Mouse (Mus musculus) hindbrain, embryonic 11.5 days (tissue): ENCODE measurements at regions not wholly inside any gene's neighbourhood (a gene's known extent, or its start where the extent isn't known, plus 50 kb on each side); places are given as distances from the start of the nearest gene placed in this dataset.

Experiments used
- ATAC-seq: fragments of 200-750 bp; cut with Nextera tagmentation; 2 replicates; pipeline ENCODE4 v1.8.0; 2017; ENCODE audit warnings: mild to moderate bottlenecking, moderate TSS enrichment, moderate library complexity; ENCODE audit not compliant: low FRiP score
- DNase-seq: peaks from one replicate; pipeline ENCODE4 v3.0.0-alpha.2; 2015; ENCODE audit warnings: low spot score
- H3K27ac ChIP-seq: fragments of 300-500 bp; sonication (generic); 2 replicates; pipeline ENCODE4 v1.5.1; 2014; ENCODE audit warnings: mild to moderate bottlenecking, low read depth, low read length
- H3K27me3 ChIP-seq: fragments of 300-500 bp; sonication (generic); 2 replicates; pipeline ENCODE4 v1.6.1; 2014; ENCODE audit warnings: mild to moderate bottlenecking, low read length, moderate library complexity, mixed read lengths; ENCODE audit not compliant: control insufficient read depth, insufficient read depth
- H3K36me3 ChIP-seq: fragments of 300-500 bp; sonication (generic); 2 replicates; pipeline ENCODE4 v1.6.1; 2014; ENCODE audit warnings: mild to moderate bottlenecking, low read length, moderate library complexity, mixed read lengths; ENCODE audit not compliant: control insufficient read depth, insufficient read depth
- H3K4me1 ChIP-seq: fragments of 300-500 bp; sonication (generic); replicated peaks from 2 replicates; pipeline ENCODE4 v1.6.1; 2014; ENCODE audit warnings: low read length, mixed read lengths; ENCODE audit not compliant: control insufficient read depth, insufficient read depth
- H3K4me2 ChIP-seq: fragments of 300-500 bp; sonication (generic); replicated peaks from 2 replicates; pipeline ENCODE4 v1.6.1; 2014; ENCODE audit warnings: mild to moderate bottlenecking, low read depth, low read length
- H3K4me3 ChIP-seq: fragments of 300-500 bp; sonication (generic); 2 replicates; pipeline ENCODE4 v1.5.1; 2014; ENCODE audit warnings: low read depth, low read length
- H3K9ac ChIP-seq: fragments of 300-500 bp; sonication (generic); 2 replicates; pipeline ENCODE4 v1.6.1; 2014; ENCODE audit warnings: low read depth, low read length
- H3K9me3 ChIP-seq: fragments of 300-500 bp; sonication (generic); 2 replicates; pipeline ENCODE4 v1.6.1; 2016; ENCODE audit warnings: low read length; ENCODE audit not compliant: control insufficient read depth
- WGBS: fragments of 180-500 bp; shearing (Covaris S2); extraction: QIAGEN DNeasy Blood & Tissue Kit; methylation state at CpG from one replicate; pipeline ENCODE4 v1.1.7; 2014; 5-methylcytosine and 5-hydroxymethylcytosine counted together

GRCm38 (mm10) chr6:99999711-100000365 lies 273.6 kb upstream of the Prok2 start:
- ATAC-seq (peak; percentile 68), DNase-seq (peak; percentile 61)
- H3K4me3 ChIP-seq = no peak overlapping the region
- H3K27ac ChIP-seq = 0 out of 2 replicates have a peak overlapping the region, but pooled peaks have one; percentile 21
- no peaks in the 10 kb centered on the region for H3K36me3 ChIP-seq
- no peaks in the 10 kb centered on the region for H3K9me3 ChIP-seq
- no peak overlapping the region for H3K4me2 ChIP-seq
- 0 out of 2 replicates have a peak, but pooled peaks cover 2% of the 10 kb centered on the region for H3K27me3 ChIP-seq
- WGBS = 33% methylated on average over 13 of the region's 13 CpGs
- peaks cover 4% of the 10 kb centered on the region for H3K4me1 ChIP-seq
- no peak overlapping the region for H3K9ac ChIP-seq

- no peak overlapping the region for H3K4me3 ChIP-seq
- DNase-seq (no peak), ATAC-seq (no peak)
- no peaks in the 10 kb centered on the region for H3K9me3 ChIP-seq
- 0 out of 2 replicates have a peak, but pooled peaks cover 5% of the 10 kb centered on the region for H3K27me3 ChIP-seq
- whole genome bisulfite sequencing = 54% methylated on average over 15 of the region's 15 CpGs
- no peak overlapping the region for H3K9ac ChIP-seq
- no peaks in the 10 kb centered on the region for H3K36me3 ChIP-seq
- H3K4me1 ChIP-seq = peaks cover 4% of the 10 kb centered on the region
- H3K27ac ChIP-seq = no peak overlapping the region
- no peak overlapping the region for H3K4me2 ChIP-seq
Observed at GRCm38 (mm10) chr6:99995970-99996956, 270.1 kb upstream of the Prok2 start.

- H3K4me2 ChIP-seq = no peak overlapping the region
- WGBS = 77% methylated on average over 3 of the region's 3 CpGs
- no peak for ATAC-seq
- H3K9ac ChIP-seq = no peak overlapping the region
- H3K9me3 ChIP-seq = no peaks in the 10 kb centered on the region
- H3K4me3 ChIP-seq = no peak overlapping the region
- no peaks in the 10 kb centered on the region for H3K4me1 ChIP-seq
- H3K27ac ChIP-seq = no peak overlapping the region
- no peaks in the 10 kb centered on the region for H3K36me3 ChIP-seq
- H3K27me3 ChIP-seq = 0 out of 2 replicates have a peak, but pooled peaks cover 5% of the 10 kb centered on the region
- DNase-seq = no peak
Observed at GRCm38 (mm10) chr6:99994026-99994425, 267.8 kb upstream of the Prok2 start.

GRCm38 (mm10) chr6:99991079-99991478 lies 264.9 kb upstream of the Prok2 start:
- Histone ChIP-seq H3K4me3 (no peak overlapping the region), H3K27ac (no peak overlapping the region), H3K9me3 (no peaks in the 10 kb centered on the region), H3K9ac (no peak overlapping the region), H3K27me3 (peaks cover 7% of the 10 kb centered on the region), H3K4me1 (no peaks in the 10 kb centered on the region), H3K4me2 (no peak overlapping the region), H3K36me3 (no peaks in the 10 kb centered on the region)
- no peak for ATAC-seq
- no peak for DNase-seq
- 85% methylated on average over 7 of the region's 7 CpGs for WGBS

- Histone ChIP-seq H3K27ac (no peak overlapping the region), H3K4me2 (no peak overlapping the region), H3K9me3 (no peaks in the 10 kb centered on the region), H3K36me3 (no peaks in the 10 kb centered on the region), H3K4me3 (no peak overlapping the region), H3K4me1 (no peaks in the 10 kb centered on the region), H3K9ac (no peak overlapping the region), H3K27me3 (peaks cover 9% of the 10 kb centered on the region)
- WGBS = 80% methylated on average over 6 of the region's 6 CpGs
- ATAC-seq (no peak), DNase-seq (no peak)
Observed at GRCm38 (mm10) chr6:99990604-99991003, 264.4 kb upstream of the Prok2 start.

DNA sequence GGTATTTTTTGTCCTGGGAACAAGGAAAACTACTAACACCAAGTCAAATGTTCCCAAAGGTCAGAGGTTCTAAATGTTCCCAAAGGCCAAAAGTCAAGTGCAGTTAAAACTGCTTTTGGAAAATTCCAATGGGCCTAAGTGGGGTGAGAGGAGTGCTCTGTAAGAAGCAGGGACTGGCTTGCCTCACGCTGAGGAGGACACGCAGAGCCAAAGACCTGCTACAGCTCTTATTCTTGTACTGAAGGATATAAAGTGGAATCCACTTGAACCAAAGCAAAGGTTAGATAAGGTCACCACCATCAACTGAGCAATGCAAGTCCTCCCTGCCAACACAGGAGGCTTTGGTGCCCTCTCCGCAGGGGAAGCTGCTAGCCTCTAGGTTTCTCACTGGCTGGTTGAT lies 260.3 kb upstream of the Prok2 start:
- 79% methylated on average over 3 of the region's 3 CpGs for WGBS
- Histone ChIP-seq H3K9me3 (no peaks in the 10 kb centered on the region), H3K27ac (no peak overlapping the region), H3K27me3 (peaks cover 9% of the 10 kb centered on the region), H3K4me2 (no peak overlapping the region), H3K4me3 (no peak overlapping the region), H3K4me1 (peaks cover 7% of the 10 kb centered on the region; the same call in 1 of the 2 replicates), H3K9ac (no peak overlapping the region), H3K36me3 (no peaks in the 10 kb centered on the region)
- ATAC-seq (no peak), DNase-seq (no peak)

DNA sequence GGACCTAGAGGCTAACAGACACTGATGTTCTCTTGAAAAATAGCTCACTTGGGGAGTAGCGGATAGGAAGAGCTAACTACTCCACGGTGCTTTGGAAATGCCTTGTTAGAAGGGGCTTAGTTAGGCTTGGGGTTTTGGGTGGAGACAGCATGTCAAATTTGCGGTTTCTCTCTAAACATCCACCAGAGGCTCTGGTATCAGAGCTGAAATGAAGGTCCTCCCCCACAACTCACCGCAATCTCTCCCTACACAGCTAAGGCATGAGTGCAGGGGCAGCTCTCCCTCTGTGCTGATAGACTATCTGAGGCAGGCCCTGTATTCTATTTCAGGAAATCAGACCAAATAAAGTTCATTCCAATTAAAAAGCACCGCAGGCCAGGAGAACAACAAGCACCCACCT lies 259.1 kb upstream of the Prok2 start:
- Histone ChIP-seq H3K27ac (no peak overlapping the region), H3K4me1 (peaks cover 7% of the 10 kb centered on the region; the same call in 1 of the 2 replicates), H3K4me3 (no peak overlapping the region), H3K9ac (no peak overlapping the region), H3K4me2 (no peak overlapping the region), H3K27me3 (peaks cover 9% of the 10 kb centered on the region), H3K9me3 (no peaks in the 10 kb centered on the region), H3K36me3 (no peaks in the 10 kb centered on the region)
- no peak for ATAC-seq
- WGBS = 55% methylated on average over 5 of the region's 5 CpGs
- no peak for DNase-seq

GRCm38 (mm10) chr6:99984856-99985224 lies 258.6 kb upstream of the Prok2 start:
- H3K9ac ChIP-seq = no peak overlapping the region
- H3K27me3 ChIP-seq = peaks cover 9% of the 10 kb centered on the region
- H3K36me3 ChIP-seq = no peaks in the 10 kb centered on the region
- DNase-seq (no peak), ATAC-seq (no peak)
- H3K4me3 ChIP-seq = no peak overlapping the region
- H3K27ac ChIP-seq = no peak overlapping the region
- H3K4me1 ChIP-seq = peaks cover 7% of the 10 kb centered on the region; the same call in 1 of the 2 replicates
- H3K4me2 ChIP-seq = no peak overlapping the region
- H3K9me3 ChIP-seq = no peaks in the 10 kb centered on the region
- 26% methylated on average over 10 of the region's 10 CpGs for WGBS
